Mouse (Mus musculus): ENCODE data around the gene Bcl2l13.

- TF ChIP-seq CTCF (conservative IDR thresholded peaks at IDR 0.05; ENCODE audit: low read length), result no peak
- TF ChIP-seq NANOG (IDR thresholded peaks at IDR 0.05; ENCODE audit: borderline replicate concordance, low read length), result no peak
- no peak for TF ChIP-seq POU5F1 (IDR thresholded peaks at IDR 0.05; ENCODE audit: borderline replicate concordance, low read length)
These were observed 101.1 kb downstream of the Bcl2l13 start for GRCm38 (mm10) chr6:120937104-120937617.

All from E14TG2a.4 (cell line).